Mouse (Mus musculus): ENCODE results near the gene Grsf1.
A peak's percentile ranks its signal among the peaks of the same experiment; 100 is the strongest.

Grsf1 gene

GRCm38 (mm10) chr5:88675443-88676387 lies at the start of gene Grsf1:
Gene Grsf1 (minus strand): TSS chr5:88676171.
- DNase-seq: peak; percentile 96

- DNase-seq: no peak
Observed at GRCm38 (mm10) chr5:88724030-88724429, 48.1 kb upstream of the Grsf1 start.

- no peak for DNase-seq
Observed at GRCm38 (mm10) chr5:88722213-88722600, 46.2 kb upstream of the Grsf1 start.

- peak; percentile 31 for DNase-seq
Observed at GRCm38 (mm10) chr5:88721565-88722212, 45.7 kb upstream of the Grsf1 start.

GRCm38 (mm10) chr5:88721003-88721475 lies 45.1 kb upstream of the Grsf1 start:
- no peak for DNase-seq

- peak; percentile 95 for DNase-seq
Observed at GRCm38 (mm10) chr5:88720116-88721002, 44.4 kb upstream of the Grsf1 start, which contains the start of gene Mob1b. Gene Mob1b (plus strand): TSS chr5:88720855.

- DNase-seq: no peak
Observed at GRCm38 (mm10) chr5:88716983-88717382, 41.0 kb upstream of the Grsf1 start.

- no peak for DNase-seq
Observed at GRCm38 (mm10) chr5:88712328-88712727, 36.4 kb upstream of the Grsf1 start.

GRCm38 (mm10) chr5:88711618-88712224 lies 35.8 kb upstream of the Grsf1 start:
- DNase-seq: no peak

- DNase-seq: no peak
Observed at GRCm38 (mm10) chr5:88711128-88711527, 35.2 kb upstream of the Grsf1 start.

- no peak for DNase-seq
Observed at GRCm38 (mm10) chr5:88703551-88703950, 27.6 kb upstream of the Grsf1 start.

GRCm38 (mm10) chr5:88702041-88702440 lies 26.1 kb upstream of the Grsf1 start:
- DNase-seq: no peak

- no peak for DNase-seq
Observed at GRCm38 (mm10) chr5:88699251-88699913, 23.4 kb upstream of the Grsf1 start.

GRCm38 (mm10) chr5:88697291-88697690 lies 21.3 kb upstream of the Grsf1 start:
- no peak for DNase-seq

GRCm38 (mm10) chr5:88693057-88693456 lies 17.1 kb upstream of the Grsf1 start:
- no peak for DNase-seq

GRCm38 (mm10) chr5:88692586-88692985 lies 16.6 kb upstream of the Grsf1 start:
- no peak for DNase-seq

GRCm38 (mm10) chr5:88691506-88692095 lies 15.6 kb upstream of the Grsf1 start:
- no peak for DNase-seq

GRCm38 (mm10) chr5:88690681-88691505 lies 14.9 kb upstream of the Grsf1 start:
- no peak for DNase-seq

GRCm38 (mm10) chr5:88689279-88689938 lies 13.4 kb upstream of the Grsf1 start:
- DNase-seq: no peak
